Mouse (Mus musculus) small intestine, adult 2 months (tissue): Measurements from ENCODE around the gene Cldn7.

Source experiments
- CTCF ChIP-seq: fragments of 200-500 bp; IDR thresholded peaks from 2 replicates; pipeline ENCODE4 v1.5.1; 2012; ENCODE audit warnings: low read depth, mild to moderate bottlenecking, control low read depth, inconsistent platforms, low read length, moderate library complexity, mixed read lengths; ENCODE audit not compliant: insufficient replicate concordance, insufficient read length; ENCODE audit errors: extremely low read depth
- POLR2A ChIP-seq: fragments of 200-500 bp; IDR thresholded peaks from 2 replicates; pipeline ENCODE4 v1.6.1; 2012; ENCODE audit warnings: low read depth, mild to moderate bottlenecking, control low read depth, inconsistent platforms, low read length, moderate library complexity

GRCm38 (mm10) chr11:70015677-70016076 lies 51.1 kb downstream of the Cldn7 start:
- TF ChIP-seq POLR2A (no peak), CTCF (no peak)
